Mouse (Mus musculus) embryonic facial prominence, embryonic 11.5 days (tissue): ENCODE data around the gene Etl4. TPM values are rescaled to one million over a fixed set of nuclear protein-coding genes. Genes with fewer than 3 reads are reported as not detected.

Source experiments
- ATAC-seq: fragments of 200-750 bp; cut with Nextera tagmentation; replicated peaks from 2 replicates; pipeline ENCODE4 v1.8.0; 2017; ENCODE audit warnings: low read depth; ENCODE audit not compliant: insufficient number of reproducible peaks, low FRiP score, low TSS enrichment
- DNase-seq: peaks from one replicate; pipeline ENCODE4 v3.0.0-alpha.2; 2015; ENCODE audit warnings: low spot score
- H3K27ac ChIP-seq: fragments of 300-500 bp; sonication (generic); replicated peaks from 2 replicates; pipeline ENCODE4 v1.5.1; 2014; ENCODE audit warnings: mild to moderate bottlenecking, low read depth, low read length, control low read depth
- H3K27me3 ChIP-seq: fragments of 300-500 bp; sonication (generic); 2 replicates; pipeline ENCODE4 v1.6.1; 2014; ENCODE audit warnings: mild to moderate bottlenecking, low read length, moderate library complexity, mixed read lengths; ENCODE audit not compliant: control insufficient read depth, insufficient read depth
- H3K36me3 ChIP-seq: fragments of 300-500 bp; sonication (generic); replicated peaks from 2 replicates; pipeline ENCODE4 v1.6.1; 2014; ENCODE audit warnings: low read depth, mild to moderate bottlenecking, low read length, moderate library complexity, mixed read lengths; ENCODE audit not compliant: control insufficient read depth, insufficient read depth
- H3K4me1 ChIP-seq: fragments of 300-500 bp; sonication (generic); 2 replicates; pipeline ENCODE4 v1.6.1; 2014; ENCODE audit warnings: low read length, mixed read lengths; ENCODE audit not compliant: control insufficient read depth, insufficient read depth
- H3K4me2 ChIP-seq: fragments of 300-500 bp; sonication (generic); 2 replicates; pipeline ENCODE4 v1.6.1; 2014; ENCODE audit warnings: low read depth, mild to moderate bottlenecking, control low read depth, low read length, moderate library complexity
- H3K4me3 ChIP-seq: fragments of 300-500 bp; sonication (generic); 2 replicates; pipeline ENCODE4 v1.5.1; 2014; ENCODE audit warnings: low read depth, low read length, control low read depth
- H3K9ac ChIP-seq: fragments of 300-500 bp; sonication (generic); replicated peaks from 2 replicates; pipeline ENCODE4 v1.6.1; 2014; ENCODE audit warnings: mild to moderate bottlenecking, control low read depth, low read length
- H3K9me3 ChIP-seq: fragments of 300-500 bp; sonication (generic); replicated peaks from 2 replicates; pipeline ENCODE4 v1.6.1; 2016; ENCODE audit warnings: mild to moderate bottlenecking, low read length, inconsistent platforms, mixed read lengths; ENCODE audit not compliant: control insufficient read depth
- WGBS: fragments of 180-500 bp; shearing (Covaris S2); extraction: QIAGEN DNeasy Blood & Tissue Kit; methylation state at CpG from one replicate; pipeline ENCODE4 v1.1.7; 2014; 5-methylcytosine and 5-hydroxymethylcytosine counted together
- polyA plus RNA-seq: library from polyadenylated mRNA; unstranded; fragments of >200 nt; fragmentation: Nextera tagmentation; extraction: Ambion mirVana; gene quantifications from 2 replicates; pipeline ENCODE4 v1.2.1, GENCODE M21; 2014

Gene Etl4
- polyA plus RNA-seq, 1 experiment from 2014 or later = 23.5 TPM

GRCm38 (mm10) chr2:20549065-20549464, 639.5 kb downstream of the Etl4 start:
- DNase-seq (no peak), ATAC-seq (no peak)
- WGBS = 47% methylated on average over 5 of the region's 5 CpGs
- Histone ChIP-seq H3K9me3 (no peaks in the 10 kb centered on the region), H3K4me3 (no peak overlapping the region), H3K27ac (no peak overlapping the region), H3K4me2 (no peak overlapping the region), H3K36me3 (no peaks in the 10 kb centered on the region), H3K9ac (no peak overlapping the region), H3K27me3 (no peaks in the 10 kb centered on the region), H3K4me1 (0 out of 2 replicates have a peak, but pooled peaks cover 2% of the 10 kb centered on the region)

- H3K27me3 ChIP-seq = no peaks in the 10 kb centered on the region
- no peaks in the 10 kb centered on the region for H3K9me3 ChIP-seq
- no peak overlapping the region for H3K4me3 ChIP-seq
- no peak for ATAC-seq
- H3K27ac ChIP-seq = no peak overlapping the region
- 0 out of 2 replicates have a peak, but pooled peaks cover 2% of the 10 kb centered on the region for H3K4me1 ChIP-seq
- DNase-seq = no peak
- H3K9ac ChIP-seq = no peak overlapping the region
- no peak overlapping the region for H3K4me2 ChIP-seq
- WGBS = 47% methylated on average over 1 of the region's 1 CpGs
- H3K36me3 ChIP-seq = no peaks in the 10 kb centered on the region
Measured at GRCm38 (mm10) chr2:20549996-20550395, 640.4 kb downstream of the Etl4 start.

GRCm38 (mm10) chr2:20555706-20556105, 646.1 kb downstream of the Etl4 start:
- Histone ChIP-seq H3K9ac (no peak overlapping the region), H3K36me3 (no peaks in the 10 kb centered on the region), H3K27me3 (no peaks in the 10 kb centered on the region), H3K27ac (no peak overlapping the region), H3K9me3 (no peaks in the 10 kb centered on the region), H3K4me1 (no peaks in the 10 kb centered on the region), H3K4me2 (no peak overlapping the region), H3K4me3 (no peak overlapping the region)
- DNase-seq (no peak), ATAC-seq (no peak)
- 35% methylated on average over 3 of the region's 3 CpGs for WGBS

- no peak overlapping the region for H3K4me2 ChIP-seq
- 87% methylated on average over 5 of the region's 5 CpGs for WGBS
- H3K9me3 ChIP-seq = no peaks in the 10 kb centered on the region
- ATAC-seq (no peak), DNase-seq (no peak)
- no peaks in the 10 kb centered on the region for H3K36me3 ChIP-seq
- no peak overlapping the region for H3K27ac ChIP-seq
- H3K4me1 ChIP-seq = no peaks in the 10 kb centered on the region; the same call in 1 of the 2 replicates
- no peak overlapping the region for H3K9ac ChIP-seq
- H3K27me3 ChIP-seq = no peaks in the 10 kb centered on the region
- no peak overlapping the region for H3K4me3 ChIP-seq
Measured at GRCm38 (mm10) chr2:20559083-20559482, 649.5 kb downstream of the Etl4 start.

GRCm38 (mm10) chr2:20559723-20560122, 650.1 kb downstream of the Etl4 start:
- DNase-seq = no peak
- Histone ChIP-seq H3K9ac (no peak overlapping the region), H3K4me1 (no peaks in the 10 kb centered on the region; the same call in 1 of the 2 replicates), H3K36me3 (no peaks in the 10 kb centered on the region), H3K27ac (no peak overlapping the region), H3K9me3 (no peaks in the 10 kb centered on the region), H3K27me3 (no peaks in the 10 kb centered on the region), H3K4me3 (no peak overlapping the region), H3K4me2 (no peak overlapping the region)
- 69% methylated on average over 2 of the region's 2 CpGs for WGBS
- ATAC-seq = no peak

- Histone ChIP-seq H3K4me3 (no peak overlapping the region), H3K4me2 (no peak overlapping the region), H3K9ac (no peak overlapping the region), H3K4me1 (no peaks in the 10 kb centered on the region; the same call in 1 of the 2 replicates), H3K27me3 (no peaks in the 10 kb centered on the region), H3K27ac (no peak overlapping the region), H3K9me3 (no peaks in the 10 kb centered on the region), H3K36me3 (no peaks in the 10 kb centered on the region)
- DNase-seq = no peak
- 91% methylated on average over 9 of the region's 9 CpGs for WGBS
- no peak for ATAC-seq
Measured at GRCm38 (mm10) chr2:20560581-20560980, 651.0 kb downstream of the Etl4 start.

GRCm38 (mm10) chr2:20563036-20563435, 653.5 kb downstream of the Etl4 start:
- ATAC-seq = peak; percentile 72; the same call in 1 of the 2 replicates
- DNase-seq = peak; percentile 61
- Histone ChIP-seq H3K4me1 (no peaks in the 10 kb centered on the region; the same call in 1 of the 2 replicates), H3K27ac (no peak overlapping the region), H3K36me3 (no peaks in the 10 kb centered on the region), H3K9ac (no peak overlapping the region), H3K4me2 (no peak overlapping the region), H3K27me3 (no peaks in the 10 kb centered on the region), H3K4me3 (no peak overlapping the region), H3K9me3 (no peaks in the 10 kb centered on the region)
- WGBS = 13% methylated on average over 6 of the region's 6 CpGs

- Histone ChIP-seq H3K4me1 (no peaks in the 10 kb centered on the region), H3K36me3 (no peaks in the 10 kb centered on the region), H3K9me3 (no peaks in the 10 kb centered on the region), H3K4me3 (no peak overlapping the region), H3K27me3 (no peaks in the 10 kb centered on the region), H3K4me2 (no peak overlapping the region), H3K27ac (no peak overlapping the region), H3K9ac (no peak overlapping the region)
- 81% methylated on average over 1 of the region's 1 CpGs for WGBS
- DNase-seq (no peak), ATAC-seq (no peak)
Measured at GRCm38 (mm10) chr2:20568456-20568855, 658.9 kb downstream of the Etl4 start.
